Mouse (Mus musculus) cerebellum, adult 9-11 months (tissue): ENCODE measurements around the gene Tmem53.

Experiments
- DNase-seq: peaks from one replicate; pipeline ENCODE4 v3.0.0; 2022

Gene Tmem53

GRCm38 (mm10) chr4:117251801-117252316, at the start of gene Tmem53, which contains the start of gene Armh1:
Gene Tmem53, plus strand, starts transcription at chr4:117251951.
Gene Armh1, minus strand, starts transcription at chr4:117252125.
- peak; percentile 78 for DNase-seq

- no peak for DNase-seq
Observed at GRCm38 (mm10) chr4:117202046-117202991, 49.4 kb upstream of the Tmem53 start.

GRCm38 (mm10) chr4:117202992-117203354, 48.8 kb upstream of the Tmem53 start:
- no peak for DNase-seq

- DNase-seq: no peak
Observed at GRCm38 (mm10) chr4:117209592-117209991, 42.2 kb upstream of the Tmem53 start.

GRCm38 (mm10) chr4:117210147-117211074, 41.3 kb upstream of the Tmem53 start:
- DNase-seq: peak; percentile 51

- DNase-seq: no peak
Observed at GRCm38 (mm10) chr4:117214250-117214649, 37.5 kb upstream of the Tmem53 start.

GRCm38 (mm10) chr4:117217029-117217428, 34.7 kb upstream of the Tmem53 start:
- no peak for DNase-seq

GRCm38 (mm10) chr4:117218517-117219219, 33.1 kb upstream of the Tmem53 start:
- peak; percentile 25 for DNase-seq

- no peak for DNase-seq
Observed at GRCm38 (mm10) chr4:117220741-117221515, 30.8 kb upstream of the Tmem53 start.

- no peak for DNase-seq
Observed at GRCm38 (mm10) chr4:117221836-117222235, 29.9 kb upstream of the Tmem53 start.

- no peak for DNase-seq
Observed at GRCm38 (mm10) chr4:117223001-117223400, 28.8 kb upstream of the Tmem53 start.

- no peak for DNase-seq
Observed at GRCm38 (mm10) chr4:117224122-117224521, 27.6 kb upstream of the Tmem53 start.

- no peak for DNase-seq
Observed at GRCm38 (mm10) chr4:117225250-117225649, 26.5 kb upstream of the Tmem53 start.

GRCm38 (mm10) chr4:117229590-117229989, 22.2 kb upstream of the Tmem53 start:
- no peak for DNase-seq

- DNase-seq: no peak
Observed at GRCm38 (mm10) chr4:117230331-117230730, 21.4 kb upstream of the Tmem53 start.

- no peak for DNase-seq
Observed at GRCm38 (mm10) chr4:117231208-117231607, 20.5 kb upstream of the Tmem53 start.

- no peak for DNase-seq
Observed at GRCm38 (mm10) chr4:117234166-117234741, 17.5 kb upstream of the Tmem53 start.

- DNase-seq: no peak
Observed at GRCm38 (mm10) chr4:117235822-117236221, 15.9 kb upstream of the Tmem53 start.

GRCm38 (mm10) chr4:117239153-117239552, 12.6 kb upstream of the Tmem53 start:
- no peak for DNase-seq

GRCm38 (mm10) chr4:117240867-117241266, 10.9 kb upstream of the Tmem53 start:
- no peak for DNase-seq

GRCm38 (mm10) chr4:117250982-117251381, 769 bp upstream of the Tmem53 start:
- DNase-seq: no peak
